Mouse (Mus musculus) liver, embryonic 15.5 days (tissue): ENCODE measurements around the gene Gm20747. TPM values are rescaled to one million over a fixed set of nuclear protein-coding genes. Genes with fewer than 3 reads are reported as not detected.
"Not testable (repeated sequence)": the region's sequence is repeated elsewhere in the genome, so short reads cannot be mapped to it uniquely, and the experiment has no call there.

Experiments used
- ATAC-seq: fragments of 200-750 bp; cut with Nextera tagmentation; 2 replicates; pipeline ENCODE4 v1.8.0; 2017; ENCODE audit warnings: moderate number of reproducible peaks, mild to moderate bottlenecking, moderate library complexity; ENCODE audit not compliant: insufficient read depth
- H3K27ac ChIP-seq: fragments of 300-500 bp; sonication (generic); replicated peaks from 2 replicates; pipeline ENCODE4 v1.5.1; 2015; ENCODE audit warnings: mild to moderate bottlenecking, inconsistent platforms
- H3K27me3 ChIP-seq: fragments of 300-500 bp; sonication (generic); 2 replicates; pipeline ENCODE4 v1.6.1; 2015; ENCODE audit warnings: mild to moderate bottlenecking, inconsistent platforms
- H3K36me3 ChIP-seq: fragments of 300-500 bp; sonication (generic); replicated peaks from 2 replicates; pipeline ENCODE4 v1.6.1; 2015; ENCODE audit warnings: moderate library complexity, mild to moderate bottlenecking, inconsistent platforms
- H3K4me1 ChIP-seq: fragments of 300-500 bp; sonication (generic); replicated peaks from 2 replicates; pipeline ENCODE4 v1.6.1; 2015; ENCODE audit warnings: inconsistent platforms
- H3K4me2 ChIP-seq: fragments of 300-500 bp; sonication (generic); 2 replicates; pipeline ENCODE4 v1.6.1; 2015; ENCODE audit warnings: moderate library complexity, mild to moderate bottlenecking, inconsistent platforms
- H3K4me3 ChIP-seq: fragments of 300-500 bp; sonication (generic); replicated peaks from 2 replicates; pipeline ENCODE4 v1.5.1; 2015; ENCODE audit warnings: mild to moderate bottlenecking, inconsistent platforms
- H3K9ac ChIP-seq: fragments of 300-500 bp; sonication (generic); 2 replicates; pipeline ENCODE4 v1.6.1; 2015; ENCODE audit warnings: moderate library complexity, mild to moderate bottlenecking, inconsistent platforms
- H3K9me3 ChIP-seq: fragments of 300-500 bp; sonication (generic); replicated peaks from 2 replicates; pipeline ENCODE4 v1.6.1; 2016; ENCODE audit warnings: inconsistent platforms
- WGBS: fragments of 180-500 bp; shearing (Covaris S2); methylation state at CpG from one replicate; pipeline ENCODE4 v1.1.7; 2015; ENCODE audit warnings: mixed read lengths; ENCODE audit not compliant: insufficient replicate concordance; 5-methylcytosine and 5-hydroxymethylcytosine counted together
- polyA plus RNA-seq: library from polyadenylated mRNA; unstranded; fragments of >200 nt; fragmentation: Nextera tagmentation; extraction: Ambion mirVana; gene quantifications from 2 replicates; pipeline ENCODE4 v1.2.1, GENCODE M21; 2015

Gm20747 gene
- polyA plus RNA-seq = not detected in 2 replicates

DNA sequence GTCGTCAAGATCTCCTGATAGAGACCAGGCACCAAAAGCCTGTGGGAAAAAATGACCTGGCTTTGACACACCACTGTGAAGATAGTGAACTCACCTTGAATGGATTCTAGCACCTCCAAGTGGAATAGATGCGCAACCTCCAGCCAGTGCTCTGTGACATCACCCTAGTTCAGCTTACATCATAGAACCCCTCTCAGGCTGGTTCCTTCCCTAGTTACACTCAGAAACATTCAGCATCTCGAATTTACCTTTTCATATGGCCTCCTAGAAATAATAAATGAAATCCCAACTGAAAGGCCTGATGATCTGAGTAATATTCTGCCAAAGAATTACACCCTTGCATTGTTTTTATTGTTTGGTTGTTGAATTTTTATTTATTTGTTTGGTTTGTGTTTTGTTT is at the start of gene Gm20747:
Gm20747 (minus strand) TSS at position 101 of the 400 bp plus-strand sequence.
- H3K4me2 ChIP-seq = not testable (repeated sequence)

More for the DNA sequence above, at the start of gene Gm20747:
- not testable (repeated sequence) for H3K4me1 ChIP-seq, ATAC-seq, H3K27ac ChIP-seq, H3K36me3 ChIP-seq, H3K9me3 ChIP-seq, H3K27me3 ChIP-seq, H3K9ac ChIP-seq, H3K4me3 ChIP-seq
- no CpG with 5 or more reads among the region's 3 CpGs for WGBS
